Mouse (Mus musculus): ENCODE measurements at regions not wholly inside any gene's neighbourhood (a gene's known extent, or its start where the extent isn't known, plus 50 kb on each side); places are given as distances from the start of the nearest gene placed in this dataset.

DNA sequence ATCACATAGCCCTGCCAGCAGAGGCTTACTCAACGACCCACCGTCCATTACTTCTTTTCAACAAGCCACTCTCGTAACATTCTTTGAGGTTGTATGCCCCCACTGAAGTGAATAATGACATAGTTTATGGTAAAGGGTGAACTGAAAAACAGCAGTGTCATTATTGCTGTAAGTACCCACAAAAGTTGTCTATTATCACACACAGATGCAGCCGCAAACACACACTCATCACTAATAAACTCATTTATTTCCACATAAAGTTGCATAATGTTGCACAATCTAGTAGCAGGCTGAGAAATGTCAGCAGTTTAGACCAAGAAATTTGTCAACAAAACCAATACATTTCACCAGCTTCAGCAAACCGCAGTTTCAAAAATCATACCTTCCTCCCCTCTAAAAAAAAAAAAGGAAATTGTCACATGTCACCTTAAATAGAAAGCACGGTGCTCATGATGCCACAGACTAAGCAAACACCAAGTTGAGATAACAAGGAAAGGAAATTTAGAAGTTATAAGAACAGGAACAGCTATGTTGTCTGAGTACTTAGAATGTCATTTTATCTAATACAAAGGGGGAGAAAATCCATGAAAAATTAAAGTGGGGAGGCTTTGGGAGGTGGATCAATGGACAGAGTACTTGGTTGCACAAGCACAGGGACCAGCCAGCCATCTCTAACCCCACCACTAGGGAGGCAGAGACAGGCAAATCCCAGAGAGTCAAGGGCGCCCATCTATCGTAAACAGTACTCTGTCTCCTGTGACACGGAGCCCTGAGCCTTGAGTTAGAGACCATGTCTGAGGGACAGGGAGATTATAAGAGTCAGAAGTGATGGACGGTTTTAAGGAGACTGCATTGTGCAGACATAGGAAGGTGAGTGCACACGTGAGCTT is 195.9 kb downstream of the Hlx start:
- no peak for TF ChIP-seq CTCF (IDR thresholded peaks at IDR 0.05; ENCODE audit: control insufficient read depth, insufficient read depth, insufficient read length)
- TF ChIP-seq MAX (IDR thresholded peaks at IDR 0.05): no peak
- TF ChIP-seq MYOD1 (IDR thresholded peaks at IDR 0.05; ENCODE audit: control insufficient read depth, insufficient read length, low read depth): no peak
- no peak for TF ChIP-seq MYOG (IDR thresholded peaks at IDR 0.05; ENCODE audit: control insufficient read depth, extremely low read depth, insufficient read length)
- TF ChIP-seq USF1 (IDR thresholded peaks at IDR 0.05; ENCODE audit: low read depth): no peak
- no peak for TF ChIP-seq FOSL1 (IDR thresholded peaks at IDR 0.05; ENCODE audit: insufficient read depth, low read length, poor library complexity, severe bottlenecking)

Data from C2C12 (cell line).